Mouse (Mus musculus) spleen, adult 2 months (tissue): ENCODE measurements around the gene Runx1.

ENCODE experiments used
- CTCF ChIP-seq: fragments of 200-500 bp; IDR thresholded peaks from 2 replicates; pipeline ENCODE4 v1.5.1; 2011; ENCODE audit warnings: mild to moderate bottlenecking, inconsistent platforms; ENCODE audit not compliant: insufficient read depth, insufficient read length, insufficient replicate concordance; ENCODE audit errors: extremely low read depth
- POLR2A ChIP-seq: fragments of 200-500 bp; IDR thresholded peaks from 2 replicates; pipeline ENCODE4 v1.6.1; 2011; ENCODE audit warnings: low read depth, low read length, inconsistent platforms

GRCm38 (mm10) chr16:92710161-92710560, 115.8 kb downstream of the Runx1 start:
- TF ChIP-seq CTCF, result no peak
- no peak for TF ChIP-seq POLR2A
